Mouse (Mus musculus) liver, embryonic 13.5 days (tissue): ENCODE results near the gene Lca5. TPM values are rescaled to one million over a fixed set of nuclear protein-coding genes. Genes with fewer than 3 reads are reported as not detected.

Experiments
- ATAC-seq: fragments of 200-750 bp; cut with Nextera tagmentation; 2 replicates; pipeline ENCODE4 v1.8.0; 2017; ENCODE audit warnings: low read depth, mild to moderate bottlenecking, moderate number of reproducible peaks, moderate library complexity
- DNase-seq: peaks from one replicate; pipeline ENCODE4 v3.0.0; 2022
- H3K27ac ChIP-seq: fragments of 300-500 bp; sonication (generic); 2 replicates; pipeline ENCODE4 v1.5.1; 2015; ENCODE audit warnings: moderate library complexity, mild to moderate bottlenecking, inconsistent platforms
- H3K27me3 ChIP-seq: fragments of 300-500 bp; sonication (generic); 2 replicates; pipeline ENCODE4 v1.6.1; 2015; ENCODE audit warnings: mild to moderate bottlenecking, inconsistent platforms
- H3K36me3 ChIP-seq: fragments of 300-500 bp; sonication (generic); 2 replicates; pipeline ENCODE4 v1.6.1; 2015; ENCODE audit warnings: mild to moderate bottlenecking, inconsistent platforms
- H3K4me1 ChIP-seq: fragments of 300-500 bp; sonication (generic); replicated peaks from 2 replicates; pipeline ENCODE4 v1.6.1; 2015; ENCODE audit warnings: inconsistent platforms
- H3K4me2 ChIP-seq: fragments of 300-500 bp; sonication (generic); 2 replicates; pipeline ENCODE4 v1.6.1; 2015; ENCODE audit warnings: inconsistent platforms, mild to moderate bottlenecking, moderate library complexity
- H3K4me3 ChIP-seq: fragments of 300-500 bp; sonication (generic); replicated peaks from 2 replicates; pipeline ENCODE4 v1.5.1; 2015; ENCODE audit warnings: mild to moderate bottlenecking, inconsistent platforms
- H3K9ac ChIP-seq: fragments of 300-500 bp; sonication (generic); 2 replicates; pipeline ENCODE4 v1.6.1; 2015; ENCODE audit warnings: mild to moderate bottlenecking, inconsistent platforms
- H3K9me3 ChIP-seq: fragments of 300-500 bp; sonication (generic); replicated peaks from 2 replicates; pipeline ENCODE4 v1.6.1; 2016; ENCODE audit warnings: inconsistent platforms
- WGBS: fragments of 180-500 bp; shearing (Covaris S2); methylation state at CpG from one replicate; pipeline ENCODE4 v1.1.7; 2015; ENCODE audit not compliant: insufficient replicate concordance; 5-methylcytosine and 5-hydroxymethylcytosine counted together
- polyA plus RNA-seq: library from polyadenylated mRNA; unstranded; fragments of >200 nt; fragmentation: Nextera tagmentation; extraction: Ambion mirVana; gene quantifications from 2 replicates; pipeline ENCODE4 v1.2.1, GENCODE M21; 2015

Gene Lca5
- polyA plus RNA-seq, 1 experiment from 2014 or later, result 1.2 TPM

DNA sequence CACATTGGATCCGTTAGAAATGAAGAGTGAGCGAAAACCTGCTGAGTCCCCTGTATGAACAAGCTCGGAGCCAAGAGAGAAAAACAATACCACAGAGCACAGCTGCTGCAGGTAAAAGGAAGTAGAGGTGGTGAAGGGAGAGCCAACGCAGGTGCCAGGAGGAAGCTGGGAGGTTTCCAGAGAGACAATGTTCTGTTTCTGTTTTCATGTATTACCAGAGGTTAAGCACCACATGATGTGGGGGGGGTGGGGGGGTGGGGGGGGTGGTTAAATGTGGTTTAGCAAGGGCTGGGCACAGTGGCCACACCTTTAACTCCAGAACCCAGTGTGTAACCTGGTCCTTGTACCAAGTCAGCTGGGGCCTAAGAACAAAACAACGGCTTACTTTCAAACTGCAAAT lies 3.3 kb downstream of the Lca5 start:
- WGBS, result 66% methylated on average over 5 of the region's 5 CpGs

GRCm38 (mm10) chr9:83434489-83434888 lies 6.4 kb downstream of the Lca5 start:
- 49% methylated on average over 4 of the region's 4 CpGs for WGBS
- Histone ChIP-seq H3K27me3 (no peaks in the 10 kb centered on the region), H3K9ac (no peak overlapping the region), H3K27ac (no peak overlapping the region), H3K4me2 (no peak overlapping the region), H3K4me1 (no peaks in the 10 kb centered on the region), H3K36me3 (no peaks in the 10 kb centered on the region), H3K4me3 (no peak overlapping the region), H3K9me3 (no peaks in the 10 kb centered on the region)
- DNase-seq (no peak), ATAC-seq (no peak)

More for the DNA sequence above, 3.3 kb downstream of the Lca5 start:
- H3K9ac ChIP-seq, result no peak overlapping the region
- no peak overlapping the region for H3K4me2 ChIP-seq
- no peaks in the 10 kb centered on the region for H3K27me3 ChIP-seq
- H3K9me3 ChIP-seq, result no peaks in the 10 kb centered on the region
- DNase-seq, result no peak
- no peak overlapping the region for H3K4me3 ChIP-seq
- no peaks in the 10 kb centered on the region for H3K36me3 ChIP-seq
- peaks cover 10% of the 10 kb centered on the region for H3K4me1 ChIP-seq
- ATAC-seq, result no peak
- H3K27ac ChIP-seq, result no peak overlapping the region

- no peaks in the 10 kb centered on the region for H3K4me1 ChIP-seq
- H3K4me2 ChIP-seq, result no peak overlapping the region
- 44% methylated on average over 7 of the region's 7 CpGs for WGBS
- no peak overlapping the region for H3K9ac ChIP-seq
- no peak overlapping the region for H3K27ac ChIP-seq
- H3K4me3 ChIP-seq, result no peak overlapping the region
- DNase-seq, result no peak
- H3K9me3 ChIP-seq, result no peaks in the 10 kb centered on the region
- H3K36me3 ChIP-seq, result no peaks in the 10 kb centered on the region
- no peak for ATAC-seq
- no peaks in the 10 kb centered on the region for H3K27me3 ChIP-seq
Measured at GRCm38 (mm10) chr9:83433661-83434060, 7.3 kb downstream of the Lca5 start.

DNA sequence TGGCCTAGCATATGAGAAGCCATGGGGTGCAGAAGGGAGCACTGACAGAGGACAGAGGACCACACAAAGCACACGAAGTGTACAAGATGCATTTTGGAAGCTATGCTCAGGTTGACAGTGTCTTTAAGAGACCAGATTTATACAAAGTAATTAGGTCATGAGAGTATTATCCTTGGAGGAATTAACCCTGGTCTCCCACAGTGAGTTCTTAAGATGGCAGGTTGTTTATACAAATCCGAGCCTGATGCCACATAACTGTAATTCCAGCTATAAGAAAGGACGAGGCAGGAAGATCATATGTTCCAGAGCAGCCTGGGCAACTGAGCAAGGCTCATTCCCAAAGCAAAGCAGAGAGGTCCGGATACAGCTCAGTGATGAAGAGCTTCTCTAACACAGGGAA lies 13.0 kb downstream of the Lca5 start:
- WGBS, result 68% methylated on average over 4 of the region's 4 CpGs
- H3K4me1 ChIP-seq, result no peaks in the 10 kb centered on the region
- H3K36me3 ChIP-seq, result peaks cover 2% of the 10 kb centered on the region; the same call in 1 of the 2 replicates
- H3K9me3 ChIP-seq, result no peaks in the 10 kb centered on the region
- no peak overlapping the region for H3K4me3 ChIP-seq
- H3K27me3 ChIP-seq, result no peaks in the 10 kb centered on the region
- ATAC-seq (no peak), DNase-seq (no peak)
- H3K27ac ChIP-seq, result no peak overlapping the region
- no peak overlapping the region for H3K9ac ChIP-seq
- H3K4me2 ChIP-seq, result no peak overlapping the region

- H3K36me3 ChIP-seq, result no peaks in the 10 kb centered on the region
- 65% methylated on average over 5 of the region's 5 CpGs for WGBS
Measured at GRCm38 (mm10) chr9:83418965-83419364, 22.0 kb downstream of the Lca5 start.

GRCm38 (mm10) chr9:83413046-83413445 lies 27.9 kb downstream of the Lca5 start:
- no peak overlapping the region for H3K27ac ChIP-seq
- H3K4me1 ChIP-seq, result no peaks in the 10 kb centered on the region
- no peaks in the 10 kb centered on the region for H3K9me3 ChIP-seq
- no peak overlapping the region for H3K9ac ChIP-seq
- H3K36me3 ChIP-seq, result no peaks in the 10 kb centered on the region
- ATAC-seq (no peak), DNase-seq (no peak)
- H3K4me3 ChIP-seq, result no peak overlapping the region
- WGBS, result 57% methylated on average over 10 of the region's 10 CpGs
- H3K4me2 ChIP-seq, result no peak overlapping the region
- no peaks in the 10 kb centered on the region for H3K27me3 ChIP-seq

More at GRCm38 (mm10) chr9:83418965-83419364, 22.0 kb downstream of the Lca5 start:
- H3K4me2 ChIP-seq, result no peak overlapping the region
- no peak overlapping the region for H3K27ac ChIP-seq
- H3K9ac ChIP-seq, result no peak overlapping the region
- H3K9me3 ChIP-seq, result no peaks in the 10 kb centered on the region
- DNase-seq (no peak), ATAC-seq (no peak)
- H3K27me3 ChIP-seq, result no peaks in the 10 kb centered on the region
- no peak overlapping the region for H3K4me3 ChIP-seq
- H3K4me1 ChIP-seq, result no peaks in the 10 kb centered on the region

DNA sequence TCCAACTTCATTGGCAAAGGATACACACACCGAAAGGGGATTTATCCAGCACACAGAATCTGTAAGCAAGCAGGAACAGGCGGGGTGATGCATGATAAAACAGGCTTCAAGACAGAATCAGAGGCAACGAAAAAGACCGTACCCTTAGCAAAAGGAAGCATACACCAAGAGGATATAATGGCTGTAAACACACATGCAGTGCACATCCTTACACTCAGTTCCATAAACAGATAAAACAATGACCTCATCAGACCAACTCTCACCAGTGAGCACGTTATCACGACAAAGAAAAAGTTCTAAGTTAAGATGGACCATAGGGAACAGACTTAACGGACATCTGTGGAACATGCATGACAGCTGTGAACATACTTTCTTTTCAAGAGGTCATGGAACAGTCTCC lies 35.8 kb downstream of the Lca5 start:
- H3K4me2 ChIP-seq, result no peak overlapping the region
- WGBS, result 65% methylated on average over 7 of the region's 7 CpGs
- no peaks in the 10 kb centered on the region for H3K36me3 ChIP-seq
- no peaks in the 10 kb centered on the region for H3K27me3 ChIP-seq
- DNase-seq, result no peak
- no peaks in the 10 kb centered on the region for H3K4me1 ChIP-seq
- no peak overlapping the region for H3K9ac ChIP-seq
- no peak for ATAC-seq
- H3K27ac ChIP-seq, result no peak overlapping the region
- H3K9me3 ChIP-seq, result no peaks in the 10 kb centered on the region
- no peak overlapping the region for H3K4me3 ChIP-seq

- Histone ChIP-seq H3K36me3 (no peaks in the 10 kb centered on the region), H3K4me1 (no peaks in the 10 kb centered on the region), H3K9me3 (no peaks in the 10 kb centered on the region), H3K4me2 (no peak overlapping the region), H3K4me3 (no peak overlapping the region), H3K9ac (no peak overlapping the region), H3K27me3 (no peaks in the 10 kb centered on the region), H3K27ac (no peak overlapping the region)
- no peak for DNase-seq
- ATAC-seq, result no peak
- 25% methylated on average over 3 of the region's 3 CpGs for WGBS
Measured at GRCm38 (mm10) chr9:83400783-83401182, 40.1 kb downstream of the Lca5 start.

DNA sequence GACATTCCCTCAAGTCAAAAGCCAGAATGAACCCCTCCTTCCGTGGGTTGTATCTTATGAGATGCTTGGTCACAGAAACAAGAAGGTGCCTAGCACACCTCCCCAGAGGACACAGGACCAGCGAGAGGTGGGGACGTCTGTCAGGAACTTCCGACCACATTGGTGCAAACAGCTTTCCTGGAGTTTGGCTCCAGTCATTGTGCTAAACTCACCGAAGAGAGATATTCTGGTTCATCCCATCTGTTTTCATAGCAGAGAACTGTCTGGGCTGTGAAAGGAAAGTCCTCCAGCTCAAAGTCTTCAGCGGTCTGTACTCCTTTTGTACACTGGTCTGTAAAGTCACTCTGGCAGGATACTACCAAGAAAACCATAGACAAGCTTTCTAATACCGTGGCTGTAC lies 41.5 kb downstream of the Lca5 start:
- 60% methylated on average over 7 of the region's 7 CpGs for WGBS

GRCm38 (mm10) chr9:83398260-83398659 lies 42.7 kb downstream of the Lca5 start:
- no peak overlapping the region for H3K4me2 ChIP-seq
- H3K36me3 ChIP-seq, result no peaks in the 10 kb centered on the region
- no peaks in the 10 kb centered on the region for H3K4me1 ChIP-seq
- no peak for ATAC-seq
- no peaks in the 10 kb centered on the region for H3K9me3 ChIP-seq
- H3K9ac ChIP-seq, result no peak overlapping the region
- no peak overlapping the region for H3K4me3 ChIP-seq
- no peaks in the 10 kb centered on the region for H3K27me3 ChIP-seq
- no peak for DNase-seq
- no peak overlapping the region for H3K27ac ChIP-seq
- WGBS, result 23% methylated on average over 6 of the region's 6 CpGs

More for the DNA sequence above, 41.5 kb downstream of the Lca5 start:
- no peaks in the 10 kb centered on the region for H3K4me1 ChIP-seq
- H3K27me3 ChIP-seq, result no peaks in the 10 kb centered on the region
- H3K36me3 ChIP-seq, result no peaks in the 10 kb centered on the region
- H3K4me2 ChIP-seq, result no peak overlapping the region
- no peak overlapping the region for H3K4me3 ChIP-seq
- DNase-seq (no peak), ATAC-seq (no peak)
- H3K9me3 ChIP-seq, result no peaks in the 10 kb centered on the region
- H3K9ac ChIP-seq, result no peak overlapping the region
- H3K27ac ChIP-seq, result no peak overlapping the region

DNA sequence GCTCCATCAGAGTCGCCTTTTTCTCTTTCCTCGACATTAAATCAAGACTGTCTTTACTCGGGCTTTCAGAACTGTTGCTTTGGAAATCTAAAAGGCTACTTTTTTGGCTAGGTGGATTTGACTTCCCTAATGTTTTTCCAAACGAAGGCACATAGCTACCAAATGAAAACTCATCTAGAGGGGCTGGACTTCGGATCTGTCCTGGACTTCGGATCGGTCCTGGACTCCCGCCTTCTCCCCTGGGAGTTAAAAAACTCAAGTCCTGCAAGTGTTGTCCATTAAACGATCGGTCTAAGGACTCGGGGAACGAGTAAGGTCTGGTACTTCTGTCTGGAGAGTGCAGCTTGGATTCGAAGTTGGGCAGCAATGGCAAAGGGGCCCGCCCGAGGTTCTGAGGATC lies 45.5 kb downstream of the Lca5 start:
- Histone ChIP-seq H3K36me3 (no peaks in the 10 kb centered on the region), H3K27me3 (no peaks in the 10 kb centered on the region), H3K27ac (no peak overlapping the region), H3K4me1 (no peaks in the 10 kb centered on the region), H3K4me3 (no peak overlapping the region), H3K9me3 (no peaks in the 10 kb centered on the region), H3K4me2 (no peak overlapping the region), H3K9ac (no peak overlapping the region)
- no peak for ATAC-seq
- DNase-seq, result no peak
- 78% methylated on average over 15 of the region's 15 CpGs for WGBS

DNA sequence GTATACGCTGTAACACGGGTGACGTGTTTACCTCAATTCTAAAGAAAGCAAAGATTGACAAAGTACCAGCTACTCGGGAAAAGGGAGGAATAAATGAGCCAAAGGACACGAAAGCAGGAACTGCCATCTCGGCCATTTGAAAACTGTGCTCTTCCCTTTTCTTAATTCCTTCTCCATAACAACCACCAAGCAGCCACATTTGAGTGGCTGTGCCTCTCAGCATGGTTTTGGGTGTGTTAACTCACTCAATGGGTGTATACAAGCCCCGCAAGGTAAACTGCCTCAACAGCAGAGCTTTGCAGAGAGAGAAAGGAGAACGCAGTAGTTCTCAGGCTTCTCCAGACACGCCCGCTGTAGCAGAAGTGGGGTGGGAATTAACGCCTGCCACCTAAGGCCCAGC lies 48.9 kb downstream of the Lca5 start:
- no peak overlapping the region for H3K4me2 ChIP-seq
- 65% methylated on average over 11 of the region's 11 CpGs for WGBS
- no peaks in the 10 kb centered on the region for H3K9me3 ChIP-seq
- DNase-seq (no peak), ATAC-seq (no peak)
- H3K27me3 ChIP-seq, result no peaks in the 10 kb centered on the region
- H3K4me1 ChIP-seq, result no peaks in the 10 kb centered on the region
- no peaks in the 10 kb centered on the region for H3K36me3 ChIP-seq
- H3K27ac ChIP-seq, result no peak overlapping the region
- no peak overlapping the region for H3K9ac ChIP-seq
- H3K4me3 ChIP-seq, result no peak overlapping the region
